Mouse (Mus musculus) gastrocnemius, postnatal 36 days (tissue): ENCODE results near the gene Strn4. TPM values are rescaled to one million over a fixed set of nuclear protein-coding genes. Genes with fewer than 3 reads are reported as not detected.

Experiments
- DNase-seq, 2 experiments: peaks; one replicate each; pipeline ENCODE4 v3.0.0; 2022
- intact Hi-C: fragments of 180-260 bp; cut with DNase I; formaldehyde crosslinking; loops from one replicate; pipeline ENCODE4 v1.15.1; 2025
- total RNA-seq, 2 experiments: library from RNA; stranded (reverse); gene quantifications; 2 replicates each; pipeline ENCODE4 v1.2.3; 2021

The Strn4 gene
- total RNA-seq, 2 experiments from 2014 or later = 13.9 to 14.7 TPM

DNA sequence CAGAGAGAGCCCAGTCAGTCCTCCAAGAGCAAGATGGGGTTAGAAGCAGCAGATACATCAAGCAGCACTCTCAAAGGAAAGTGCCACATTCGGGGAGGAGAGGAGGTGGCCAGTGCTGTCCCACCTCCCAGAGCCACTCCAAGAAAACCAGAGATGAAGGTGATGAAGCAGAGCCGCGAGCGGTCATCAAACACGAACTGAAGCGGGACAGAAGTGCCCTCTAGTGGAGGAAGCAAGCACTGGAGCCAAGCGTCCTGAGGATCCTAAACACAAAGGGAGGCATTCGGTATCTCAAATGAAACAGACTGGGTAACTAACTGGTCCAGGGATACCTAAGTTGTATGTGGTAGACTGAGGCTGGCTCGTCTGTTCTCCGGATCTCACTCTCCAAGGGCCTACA is 6.0 kb upstream of the Strn4 start:
- intact Hi-C loops = loop anchor here (2.0 kb wide), 1 partner anchor 65 kb away; no protein-coding TSS in a partner anchor
- peak; percentile 58 to 64 for DNase-seq

DNA sequence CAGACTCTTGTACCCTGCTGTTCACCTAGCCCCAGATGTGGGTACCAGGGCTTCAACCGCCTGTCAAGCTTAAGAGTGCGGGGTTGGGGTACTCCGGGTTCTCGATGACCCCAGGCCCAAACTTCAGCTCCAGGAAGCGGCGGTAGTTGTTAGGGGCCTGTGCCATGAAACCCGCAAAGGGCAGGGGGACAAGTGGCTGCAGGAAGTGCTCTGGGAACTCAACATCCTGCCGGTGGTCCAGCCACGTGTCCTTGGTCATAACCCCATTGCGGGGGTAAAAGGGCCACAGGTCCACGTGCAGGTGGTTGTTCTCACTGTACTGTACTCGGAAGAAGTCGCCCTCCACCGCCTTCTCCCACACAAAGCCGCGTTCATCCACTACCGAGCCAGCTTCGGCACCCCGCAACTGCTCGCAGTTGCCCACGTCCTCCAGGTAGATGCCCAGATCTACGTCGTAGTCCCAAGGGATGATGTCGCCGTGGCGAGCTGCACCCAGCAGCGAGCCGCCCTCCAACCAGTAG is 5.2 kb upstream of the Strn4 start:
- intact Hi-C loops = no loop called here
- no peak for DNase-seq

DNA sequence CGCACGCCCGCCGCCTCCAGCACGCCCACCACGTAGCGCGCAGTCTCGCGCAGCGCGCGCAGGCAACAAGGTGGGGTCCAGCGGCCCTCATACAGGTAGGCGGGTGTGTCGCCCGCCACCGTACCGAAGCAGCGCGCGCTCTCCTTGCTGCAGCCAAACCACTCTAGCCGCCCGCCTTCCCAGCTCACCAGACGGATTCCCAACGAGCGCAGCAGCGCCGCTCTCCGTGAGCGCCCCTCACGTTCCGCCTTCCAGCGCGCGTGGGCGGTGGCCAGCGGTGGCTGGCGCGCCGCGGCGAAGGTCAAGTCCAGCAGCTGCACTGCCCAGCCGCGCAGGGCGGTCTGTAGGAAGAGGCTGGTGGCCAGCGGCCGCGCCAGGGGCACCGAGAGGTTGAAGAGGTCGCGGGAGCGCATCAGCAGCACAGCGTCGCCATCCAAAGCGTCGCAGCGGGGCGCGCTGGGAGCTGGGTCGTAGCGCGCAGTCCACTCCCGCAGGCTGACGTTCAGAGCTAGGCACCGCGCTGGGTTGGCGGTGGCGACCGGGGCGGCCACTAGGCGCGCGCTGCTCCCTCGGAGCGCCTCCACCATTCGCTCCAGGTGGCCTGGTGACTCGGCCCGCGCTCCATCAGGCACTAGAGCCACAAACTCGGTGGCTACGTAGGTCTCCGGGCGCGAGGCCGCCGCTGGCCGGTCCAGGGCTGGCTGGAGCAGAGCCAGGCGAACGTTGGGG is 4.6 kb upstream of the Strn4 start:
- intact Hi-C loops = no loop called here
- peak in 1 of 2 experiments; percentile 15 for DNase-seq

DNA sequence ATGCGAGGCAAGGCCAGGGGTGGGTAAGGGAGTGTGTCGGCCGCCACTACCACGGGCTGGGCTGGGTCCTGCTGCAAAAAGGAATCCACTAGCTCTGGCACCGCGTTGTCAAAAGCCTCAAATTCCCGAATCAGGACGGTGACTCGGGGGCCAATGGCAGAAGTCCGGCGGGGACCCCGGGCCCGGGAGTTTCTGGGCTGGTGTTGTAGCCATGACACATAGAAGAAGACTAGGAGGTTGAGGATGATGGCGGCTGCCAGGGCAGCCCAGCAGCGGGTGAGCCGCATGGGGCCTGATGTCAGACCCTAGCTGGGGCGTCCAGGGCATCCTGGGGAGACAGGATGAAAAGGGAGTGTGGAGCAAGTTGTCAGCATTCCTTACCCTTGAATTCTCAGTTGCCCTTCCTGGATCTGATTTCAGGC is 4.0 kb upstream of the Strn4 start:
- intact Hi-C loops = no loop called here
- no peak for DNase-seq

DNA sequence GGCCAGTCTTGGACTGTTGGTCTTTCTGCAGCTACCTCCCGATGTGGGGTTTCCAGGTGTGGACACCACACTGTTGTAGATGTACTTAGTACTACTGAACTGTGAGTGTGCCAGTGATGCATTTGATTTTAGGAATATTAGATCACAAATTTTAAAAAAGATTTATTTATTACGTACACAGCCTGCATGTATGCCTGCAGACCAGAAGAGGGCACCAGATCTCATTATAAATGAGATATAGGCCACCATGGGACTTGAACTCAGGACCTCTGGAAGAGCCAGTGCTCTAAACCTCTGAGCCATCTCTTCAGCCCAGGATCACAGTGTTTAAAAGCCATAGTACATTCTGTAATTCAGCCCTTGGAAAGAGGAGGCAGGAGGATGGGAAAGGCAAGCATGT is 3.2 kb upstream of the Strn4 start:
- DNase-seq = no peak
- intact Hi-C loops = no loop called here

DNA sequence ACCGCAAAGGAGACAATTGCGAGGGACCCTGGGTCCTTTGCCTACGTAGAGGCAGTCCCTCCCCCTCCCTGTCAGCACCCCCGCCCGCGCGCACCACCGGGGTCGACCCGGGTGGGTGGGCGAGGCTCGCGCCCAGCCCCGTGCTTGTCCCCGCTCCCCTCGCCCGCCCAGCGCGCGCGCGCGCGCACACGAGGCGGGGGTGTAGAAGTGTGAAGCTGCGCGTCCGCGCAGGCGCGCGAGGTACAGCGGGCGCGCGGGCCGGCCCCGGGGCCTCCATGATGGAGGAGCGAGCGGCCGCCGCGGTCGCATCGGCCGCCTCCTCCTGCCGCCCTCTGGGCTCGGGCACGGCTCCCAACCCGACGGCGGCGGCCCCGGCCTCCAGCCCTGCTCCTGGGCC is 387 bp downstream of the Strn4 start:
- intact Hi-C loops = no loop called here
- peak; percentile 67 to 69 for DNase-seq

DNA sequence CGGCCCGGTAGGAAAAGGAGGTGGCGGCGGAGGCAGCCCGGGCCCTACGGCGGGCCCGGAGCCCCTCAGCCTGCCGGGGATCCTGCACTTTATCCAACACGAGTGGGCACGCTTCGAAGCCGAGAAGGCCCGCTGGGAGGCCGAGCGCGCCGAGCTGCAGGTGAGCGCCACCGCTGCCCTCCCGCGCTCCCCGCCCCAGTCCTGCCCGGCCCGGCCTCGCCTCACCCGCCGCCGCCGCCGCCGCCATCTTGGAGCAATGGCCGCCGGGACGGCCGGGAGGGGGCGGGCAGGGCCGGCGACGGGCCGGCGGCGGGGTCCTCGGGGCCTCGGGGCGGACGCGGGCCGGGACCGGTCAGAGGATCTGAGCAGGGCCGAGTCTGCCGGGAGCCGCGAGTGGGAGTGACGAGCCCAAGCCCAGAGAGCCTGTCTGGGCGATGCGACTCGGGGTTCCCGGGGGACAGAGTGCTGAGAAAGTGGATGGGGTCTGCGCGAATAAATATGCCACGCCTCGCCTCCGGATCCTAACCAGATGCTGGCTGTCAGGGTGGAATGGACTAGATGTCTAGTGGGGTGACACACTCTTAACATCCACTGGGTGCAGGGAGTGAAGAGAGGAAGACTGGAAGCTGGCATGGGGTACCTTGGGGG is 910 bp downstream of the Strn4 start, which contains the start of gene Fkrp:
TSS of gene Fkrp (minus strand) at position 258 of the 648 bp plus-strand sequence.
- intact Hi-C loops = no loop called here
- peak; percentile 36 to 61 for DNase-seq

DNA sequence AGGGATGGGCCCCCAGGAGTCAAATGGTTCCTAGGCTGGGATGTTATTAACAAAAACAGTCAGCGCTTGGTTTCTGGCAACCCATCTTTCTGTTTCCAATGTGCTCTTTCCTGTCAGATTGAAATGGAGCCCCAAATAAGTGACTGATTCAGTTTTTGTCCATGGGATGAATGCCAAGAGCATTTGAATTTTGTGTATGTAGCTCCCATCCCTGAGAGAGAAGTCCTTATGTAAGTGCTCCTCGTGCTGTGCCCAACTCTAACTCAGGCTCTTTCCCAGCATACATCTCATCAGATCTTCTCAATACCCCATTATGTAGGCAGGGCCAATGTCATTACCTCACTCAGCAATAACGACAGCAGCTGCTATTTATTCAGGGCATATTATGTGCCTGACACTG is 2.0 kb downstream of the Strn4 start:
- no peak for DNase-seq
- intact Hi-C loops = no loop called here

DNA sequence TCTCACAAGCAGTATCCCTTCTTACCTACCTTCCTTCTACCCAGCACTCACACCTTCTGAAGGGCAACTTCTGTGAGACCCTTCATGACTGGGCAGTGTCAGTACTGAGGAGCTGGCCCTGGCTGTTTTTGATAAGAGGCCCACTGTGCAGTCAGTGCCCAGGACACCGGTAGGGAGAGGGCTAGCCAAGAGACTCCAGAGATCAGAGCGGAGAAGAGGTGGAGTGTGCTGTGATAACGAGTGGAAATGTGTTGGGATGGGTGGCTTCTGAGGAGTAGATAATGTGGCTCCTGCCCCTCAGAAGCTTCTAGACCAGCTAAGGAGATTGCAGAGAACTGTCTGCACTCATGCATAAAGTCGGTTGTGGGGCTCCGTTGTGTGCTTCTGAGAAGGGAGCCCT is 4.1 kb downstream of the Strn4 start:
- intact Hi-C loops = no loop called here
- DNase-seq = no peak

DNA sequence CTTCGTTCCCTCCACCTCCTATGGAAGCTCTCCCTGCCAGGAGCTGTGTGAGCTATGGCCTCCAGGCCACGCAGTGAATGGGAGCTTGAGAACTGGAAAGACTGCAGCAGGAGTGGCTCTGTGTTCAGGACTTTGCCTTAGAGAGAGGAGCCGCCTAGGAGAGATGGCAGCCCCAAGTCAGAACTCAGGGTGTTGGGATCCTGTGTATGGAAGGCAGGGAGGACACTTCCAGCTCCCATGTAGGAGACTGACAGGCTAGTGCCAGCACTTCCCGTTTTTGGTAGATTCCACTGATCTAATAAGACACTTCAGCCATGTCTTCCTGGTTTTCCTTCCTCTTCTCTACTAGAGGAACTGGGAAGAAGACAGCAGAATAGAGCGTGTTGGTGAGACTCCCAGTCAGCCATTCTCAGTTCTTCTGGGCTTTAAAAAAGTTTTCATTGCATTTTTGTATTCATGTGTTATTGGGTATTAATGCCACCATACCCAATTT is 4.6 kb downstream of the Strn4 start:
- intact Hi-C loops = no loop called here

DNA sequence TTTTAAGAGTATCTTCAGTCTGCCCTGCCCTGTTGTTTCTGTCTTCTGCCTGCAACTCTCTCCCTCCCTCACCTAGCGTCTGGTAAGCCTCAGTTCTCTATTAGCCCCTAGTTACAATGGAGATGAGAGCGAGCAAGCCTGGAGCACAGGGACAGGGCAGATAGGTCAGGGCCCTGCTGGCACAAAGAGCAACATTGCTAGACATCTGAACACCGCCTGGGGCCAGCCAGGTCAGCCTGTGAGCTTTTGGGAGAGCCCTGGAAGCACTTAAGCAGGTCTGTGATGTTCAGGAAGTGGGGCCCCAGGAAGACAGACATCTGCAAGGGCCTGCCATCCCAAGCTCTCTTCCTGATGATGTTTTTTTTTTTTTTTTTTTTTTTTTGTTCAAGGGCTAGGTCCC is 5.4 kb downstream of the Strn4 start:
- DNase-seq = no peak
- intact Hi-C loops = no loop called here

More for the DNA sequence above, 4.6 kb downstream of the Strn4 start:
- DNase-seq = no peak

DNA sequence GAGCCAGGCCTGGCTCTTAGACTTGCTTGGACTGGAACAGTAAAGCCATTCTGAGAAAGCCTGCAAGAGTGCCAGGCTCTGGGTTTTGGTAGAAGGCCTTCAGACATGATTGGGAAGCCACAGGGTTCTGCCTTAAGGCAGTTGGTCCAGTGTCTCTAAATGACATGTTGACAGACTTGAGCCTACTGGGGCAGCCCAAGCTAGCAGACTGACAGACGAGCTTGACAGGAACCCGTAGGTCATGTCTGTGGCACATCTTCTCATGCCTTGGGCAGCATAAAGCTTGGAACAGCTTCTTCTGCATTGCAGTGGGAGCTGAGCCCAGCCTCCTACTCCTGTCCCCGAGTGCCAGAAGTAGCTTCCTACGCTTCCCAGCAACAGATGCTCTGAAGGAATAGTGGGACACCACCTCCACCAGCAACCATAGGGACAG is 6.0 kb downstream of the Strn4 start:
- DNase-seq = no peak
- intact Hi-C loops = no loop called here

DNA sequence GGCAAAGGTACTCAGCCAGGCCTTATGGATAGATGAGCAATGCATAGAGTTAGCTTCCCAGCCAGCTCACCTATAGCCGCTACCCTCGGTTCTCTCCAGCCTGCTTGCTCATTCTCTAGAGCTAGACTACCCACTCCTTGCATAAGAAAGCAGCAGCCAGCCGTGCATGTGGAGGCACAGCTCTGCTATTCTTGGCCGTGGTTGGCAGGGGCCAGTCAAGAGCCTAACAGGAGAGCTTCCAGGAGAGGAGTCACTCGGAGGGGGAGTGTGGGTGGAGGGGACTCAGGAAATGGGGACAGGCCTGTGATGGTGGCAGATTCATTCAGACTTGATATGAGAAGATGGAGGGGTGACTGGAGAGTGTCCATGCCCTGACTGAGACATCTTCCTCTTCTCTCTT is 8.0 kb downstream of the Strn4 start:
- intact Hi-C loops = no loop called here
- no peak for DNase-seq

DNA sequence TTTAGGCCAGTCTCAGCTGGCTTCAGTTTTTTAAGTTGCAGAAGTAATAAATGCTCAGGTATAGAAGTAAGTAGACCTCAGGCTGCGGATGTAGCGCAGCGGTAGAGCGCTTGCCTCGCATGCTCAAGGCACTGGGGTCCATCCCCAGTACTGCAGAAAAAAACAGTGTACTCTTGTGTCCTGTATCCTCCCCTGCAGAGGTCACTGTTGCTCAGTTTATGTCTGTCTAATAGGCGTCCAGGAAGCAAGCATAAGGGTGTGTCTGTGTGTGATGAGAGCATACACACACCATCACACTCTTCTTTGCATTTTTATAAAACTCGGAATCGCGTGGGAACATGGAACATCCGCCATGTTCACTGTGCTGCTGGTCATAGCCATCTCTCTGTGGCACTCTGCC is 10.1 kb downstream of the Strn4 start:
- no peak for DNase-seq
- intact Hi-C loops = no loop called here

DNA sequence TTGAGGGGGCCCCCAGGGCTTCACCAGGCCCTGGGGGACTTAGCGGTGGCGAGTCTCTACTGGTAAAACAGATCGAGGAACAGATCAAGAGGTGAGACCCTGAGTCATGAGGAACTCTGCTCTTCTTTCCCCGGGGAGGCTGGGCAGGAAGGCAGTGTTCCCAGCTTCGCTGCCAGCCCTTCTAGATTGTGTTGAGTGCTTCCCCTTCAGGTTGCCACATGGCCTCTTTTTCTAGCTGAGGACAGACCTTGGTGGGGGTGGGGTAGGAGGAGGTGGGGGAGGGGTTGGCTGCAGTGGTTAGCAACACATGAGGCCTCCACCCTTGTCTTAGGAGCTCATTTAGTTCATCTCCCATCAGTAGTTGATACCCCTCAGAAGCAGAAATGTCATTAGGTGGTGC is 10.9 kb downstream of the Strn4 start:
- no peak for DNase-seq
- intact Hi-C loops = no loop called here

DNA sequence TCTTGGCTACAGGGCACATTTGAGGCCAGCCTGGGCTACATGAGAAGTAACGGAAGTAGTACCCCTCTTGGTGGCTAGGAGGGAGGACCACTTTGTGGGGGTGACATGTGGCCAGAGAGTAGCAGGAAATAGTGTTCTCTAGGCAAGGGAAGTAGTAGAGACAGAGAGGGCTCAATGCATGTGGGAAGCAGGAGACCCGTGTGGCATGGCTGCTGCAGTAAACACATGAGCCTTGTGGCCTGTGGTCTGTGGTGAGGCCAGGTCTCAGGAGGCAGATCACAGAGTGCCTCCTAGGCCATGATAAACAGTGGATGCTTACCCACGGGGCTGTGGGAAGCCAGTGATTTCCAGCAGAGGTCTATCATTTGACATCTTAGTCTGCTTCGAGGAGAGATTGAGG is 11.6 kb downstream of the Strn4 start:
- DNase-seq = no peak
- intact Hi-C loops = no loop called here

DNA sequence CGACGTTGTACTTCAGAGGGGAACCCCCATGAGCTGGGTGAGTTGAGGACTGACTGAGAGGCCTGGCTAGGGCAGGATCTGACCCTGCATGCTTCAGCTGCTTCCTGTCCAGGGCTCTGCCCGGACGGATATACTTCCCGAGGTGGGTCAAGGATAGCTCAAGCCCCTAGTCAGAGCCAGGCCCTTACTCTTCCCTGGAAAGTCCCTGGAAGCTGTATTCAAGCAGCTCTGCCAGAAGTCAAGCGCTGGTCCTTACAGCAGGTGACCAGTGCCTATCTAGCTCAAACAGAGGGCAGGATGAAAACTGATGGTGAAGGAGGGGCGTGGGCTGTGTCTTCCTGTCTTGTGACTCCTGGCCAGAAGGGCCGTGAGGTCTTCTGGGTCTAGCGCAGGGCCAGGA is 14.8 kb downstream of the Strn4 start:
- intact Hi-C loops = no loop called here
- no peak for DNase-seq

DNA sequence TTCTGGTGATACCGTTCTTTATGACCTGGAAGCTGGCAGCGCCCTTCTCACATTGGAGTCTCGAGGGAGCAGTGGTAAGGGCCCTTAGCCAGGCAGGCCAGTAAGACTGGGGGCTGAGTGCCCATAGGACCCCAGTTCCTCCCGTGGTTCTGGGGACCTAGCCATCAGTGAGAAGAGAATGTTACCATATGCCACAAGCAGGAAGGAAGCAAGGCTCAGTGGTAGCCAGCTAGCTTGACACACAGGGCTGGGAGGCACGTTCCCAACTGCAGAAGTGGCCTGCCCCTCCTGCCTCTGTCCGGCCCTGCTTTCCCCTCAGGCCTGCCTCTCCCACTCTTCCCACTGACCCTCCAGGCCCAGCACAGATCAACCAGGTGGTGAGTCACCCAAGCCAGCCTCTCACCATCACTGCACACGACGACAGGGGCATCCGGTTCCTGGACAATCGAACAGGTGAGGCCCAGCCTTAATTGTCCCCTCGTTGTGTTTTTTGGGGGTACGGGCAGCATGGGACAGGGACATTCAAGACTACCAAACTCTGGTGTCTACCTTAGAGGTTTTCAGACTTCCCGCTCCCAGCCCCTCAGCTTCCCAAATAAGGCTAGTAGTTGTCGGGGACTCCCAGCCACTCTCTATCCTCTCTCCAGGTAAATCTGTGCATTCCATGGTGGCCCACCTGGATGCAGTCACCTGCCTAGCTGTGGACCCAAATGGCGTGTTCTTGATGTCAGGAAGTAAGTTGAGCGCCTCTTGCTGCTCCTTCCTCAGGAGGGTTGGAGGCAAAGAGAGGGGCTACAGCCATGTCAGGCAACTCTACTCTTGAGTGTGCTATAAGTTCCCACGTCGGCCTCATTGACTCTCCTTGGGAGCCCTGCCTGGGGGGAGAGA is 22.5 kb downstream of the Strn4 start:
- DNase-seq = no peak
- intact Hi-C loops = no loop called here

DNA sequence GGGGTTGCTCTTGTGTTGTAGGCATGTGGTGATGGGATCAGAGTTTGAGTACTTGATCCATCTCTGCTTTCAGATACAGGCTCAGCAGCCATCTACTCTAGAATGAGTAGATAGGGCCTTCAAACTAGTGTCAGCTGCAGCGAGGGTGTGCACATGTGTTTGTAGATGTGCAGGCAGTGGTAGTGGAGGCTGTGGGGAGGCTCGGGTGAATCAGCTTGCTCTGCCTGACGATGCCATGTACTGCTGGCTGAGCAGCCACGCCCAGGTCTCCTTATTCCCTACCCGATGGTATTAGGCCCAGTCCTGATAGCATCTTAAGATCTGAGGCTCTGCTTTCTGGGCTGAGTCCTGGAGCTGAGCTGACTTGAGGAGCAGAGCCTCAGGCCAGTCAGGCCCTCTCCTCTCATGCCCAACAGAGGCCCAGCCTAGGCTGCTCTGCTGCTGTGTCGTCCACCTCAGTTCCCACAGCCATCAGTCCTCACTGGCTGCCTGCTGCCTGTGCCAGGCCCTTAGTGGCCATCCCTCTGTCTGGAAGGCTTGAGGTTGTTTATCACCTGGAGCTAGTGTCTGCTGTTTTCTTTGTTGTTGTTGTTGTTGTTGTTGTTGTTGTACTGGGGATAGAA is 23.2 kb downstream of the Strn4 start:
- intact Hi-C loops = no loop called here
- no peak for DNase-seq

DNA sequence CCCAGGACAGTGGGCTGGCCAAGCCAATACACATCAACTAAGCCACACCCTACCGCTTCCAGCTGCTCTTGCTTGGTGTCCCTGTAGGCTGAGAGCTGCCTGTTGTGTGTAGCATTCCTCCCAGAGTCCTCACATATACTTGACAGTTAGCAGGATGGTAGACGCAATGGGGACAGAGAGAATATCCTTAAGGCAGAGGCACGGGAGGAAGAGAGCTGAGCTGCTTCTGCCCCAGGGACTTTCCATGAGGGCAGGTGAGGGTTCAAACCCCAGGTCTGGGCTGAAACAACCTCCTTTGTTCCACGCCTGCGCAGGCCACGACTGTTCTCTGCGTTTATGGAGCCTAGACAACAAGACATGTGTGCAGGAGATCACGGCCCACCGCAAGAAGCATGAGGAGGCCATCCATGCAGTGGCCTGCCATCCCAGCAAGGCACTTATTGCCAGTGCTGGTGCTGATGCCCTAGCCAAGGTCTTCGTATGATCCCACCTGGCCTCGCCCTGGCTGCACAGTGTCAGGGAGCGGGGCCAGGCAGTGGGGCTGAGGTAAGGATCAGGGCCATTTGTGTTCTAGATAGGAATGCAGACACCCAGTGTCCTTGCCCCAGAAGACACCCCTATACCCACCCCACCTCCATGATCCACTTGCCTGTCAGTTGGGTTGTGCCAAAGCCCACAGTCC is 23.9 kb downstream of the Strn4 start:
- intact Hi-C loops = no loop called here
- DNase-seq = no peak
